Mouse (Mus musculus) lung, postnatal 0 days (tissue): ENCODE data around the gene Chic2.

Experiments
- CTCF ChIP-seq: IDR thresholded peaks from 2 replicates; pipeline ENCODE4 v1.5.1; 2016; ENCODE audit warnings: antibody characterized with exemption, mild to moderate bottlenecking
- EP300 ChIP-seq: IDR thresholded peaks from 2 replicates; pipeline ENCODE4 v1.6.1; 2016; ENCODE audit warnings: antibody characterized with exemption, mild to moderate bottlenecking, control low read depth

- peak; percentile 37 for TF ChIP-seq CTCF
- TF ChIP-seq EP300, result no peak
These were observed 35.0 kb upstream of the Chic2 start for GRCm38 (mm10) chr5:75079564-75079963.
